Mouse (Mus musculus) MEL (cell line): Measurements from ENCODE around the gene Gstp1.

Experiments used
- CTCF ChIP-seq, 3 experiments: IDR thresholded peaks in 2 of 3; conservative IDR thresholded peaks in 1 of 3; 2 replicates each; pipeline ENCODE4 v1.5.1; 2011 to 2012; ENCODE audit warnings: low read length in 3 of 3, low read depth in 2 of 3, mild to moderate bottlenecking in 2 of 3, improper control_type of control experiment in 1 of 3, inconsistent platforms in 1 of 3, mixed read lengths in 1 of 3, moderate library complexity in 1 of 3; ENCODE audit not compliant: control insufficient read depth in 1 of 3, insufficient read depth in 1 of 3, poor library complexity in 1 of 3, severe bottlenecking in 1 of 3
- E2F4 ChIP-seq: IDR thresholded peaks from 2 replicates; pipeline ENCODE4 v1.6.1; 2011; ENCODE audit warnings: low read depth, low read length, improper control_type of control experiment, borderline replicate concordance
- EP300 ChIP-seq, 2 experiments: IDR thresholded peaks; 2 replicates each; pipeline ENCODE4 v1.6.1; 2011; ENCODE audit warnings: improper control_type of control experiment in 2 of 2, low read length in 2 of 2, low read depth in 1 of 2, mild to moderate bottlenecking in 1 of 2
- GATA1 ChIP-seq: IDR thresholded peaks from 2 replicates; pipeline ENCODE4 v1.6.1; 2011; ENCODE audit warnings: low read depth, low read length, improper control_type of control experiment
- HCFC1 ChIP-seq: IDR thresholded peaks from 2 replicates; pipeline ENCODE4 v1.6.1; 2012; ENCODE audit warnings: low read depth, mild to moderate bottlenecking, inconsistent platforms, low read length, improper control_type of control experiment, moderate library complexity
- MAFK ChIP-seq: IDR thresholded peaks from 2 replicates; pipeline ENCODE4 v1.6.1; 2011; ENCODE audit warnings: low read depth, mild to moderate bottlenecking, low read length, improper control_type of control experiment, borderline replicate concordance
- MAX ChIP-seq: IDR thresholded peaks from 2 replicates; pipeline ENCODE4 v1.6.1; 2011; ENCODE audit warnings: low read length, improper control_type of control experiment
- POLR2A ChIP-seq, 2 experiments: IDR thresholded peaks; 2 replicates each; pipeline ENCODE4 v1.6.1; 2011 to 2012; ENCODE audit warnings: low read length in 2 of 2, mild to moderate bottlenecking in 2 of 2, control low read depth in 1 of 2, improper control_type of control experiment in 1 of 2, low read depth in 1 of 2, moderate library complexity in 1 of 2; ENCODE audit not compliant: control insufficient read depth in 1 of 2, insufficient read depth in 1 of 2, poor library complexity in 1 of 2
- TAL1 ChIP-seq: IDR thresholded peaks from 2 replicates; pipeline ENCODE4 v1.6.1; 2012; ENCODE audit warnings: mild to moderate bottlenecking, inconsistent platforms, low read length, moderate library complexity, mixed read lengths
- ZNF384 ChIP-seq: IDR thresholded peaks from 2 replicates; pipeline ENCODE4 v1.6.1; 2012; ENCODE audit warnings: low read depth, mild to moderate bottlenecking, inconsistent platforms, low read length, improper control_type of control experiment

DNA sequence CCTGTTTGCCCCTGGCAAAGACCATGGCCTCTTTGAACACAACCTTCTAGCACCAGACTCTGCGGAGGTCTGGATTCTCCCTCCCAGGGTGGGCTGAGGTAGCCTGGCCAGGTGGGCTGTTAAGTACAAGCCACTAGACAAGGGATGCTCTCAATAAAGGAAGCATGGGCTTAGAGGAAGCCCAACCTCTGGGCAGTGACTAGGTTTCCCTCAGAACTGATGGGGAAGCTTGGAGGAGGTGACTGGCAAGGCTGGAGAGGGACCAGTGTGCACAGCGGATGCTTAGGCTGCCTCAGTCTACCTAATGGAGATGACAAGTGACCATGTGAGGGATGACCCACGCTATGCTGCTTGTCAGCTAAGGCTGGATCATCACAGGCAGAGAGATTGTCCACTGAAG, 45.8 kb downstream of the Gstp1 start:
- TF ChIP-seq E2F4 (no peak), MAX (no peak), EP300 (IDR thresholded peaks at IDR 0.05; ENCODE audit: low read depth in 1 of 2, low read length in 2 of 2) (no peak), GATA1 (no peak), CTCF (IDR thresholded peaks at IDR 0.05 in 2 of 3, conservative IDR thresholded peaks at IDR 0.05 in 1 of 3; ENCODE audit: control insufficient read depth in 1 of 3, insufficient read depth in 1 of 3, low read depth in 2 of 3, low read length in 3 of 3, poor library complexity in 1 of 3, severe bottlenecking in 1 of 3) (no peak), POLR2A (IDR thresholded peaks at IDR 0.05; ENCODE audit: control insufficient read depth in 1 of 2, insufficient read depth in 1 of 2, low read depth in 1 of 2, low read length in 2 of 2, poor library complexity in 1 of 2) (no peak), TAL1 (no peak), HCFC1 (no peak), ZNF384 (no peak), MAFK (no peak)
